Mouse (Mus musculus): Measurements from ENCODE around the gene Gm10220.
"Not testable (repeated sequence)": the region's sequence is repeated elsewhere in the genome, so short reads cannot be mapped to it uniquely, and the experiment has no call there.

Gene Gm10220

DNA sequence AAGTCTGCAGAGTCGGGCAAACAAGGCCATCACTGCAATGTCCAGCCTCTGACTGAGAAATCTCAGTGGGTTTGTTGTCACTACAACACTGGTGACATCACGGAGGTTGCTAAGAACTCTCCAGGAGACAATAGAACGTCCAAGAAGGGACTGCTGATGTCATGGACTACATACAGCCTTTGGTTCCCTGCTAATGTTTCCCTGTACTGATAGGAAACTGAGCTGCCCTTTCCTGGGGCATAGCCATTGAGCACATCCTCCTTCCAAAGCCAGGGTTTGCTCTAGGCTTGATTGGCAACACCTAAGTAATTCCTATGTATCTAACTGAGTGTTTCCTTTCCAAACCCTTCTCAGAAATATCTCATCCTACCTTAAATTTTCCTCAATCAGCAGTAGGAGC is at the start of gene Gm10220:
TSS of gene Gm10220 (minus strand) at position 101 of the 400 bp plus-strand sequence.
- not testable (repeated sequence) for DNase-seq (ENCODE audit: low spot score in 2 of 2)

- no peak for DNase-seq (ENCODE audit: low spot score in 2 of 2)
Measured at GRCm38 (mm10) chr5:26169855-26170254, 48.6 kb upstream of the Gm10220 start.

DNA sequence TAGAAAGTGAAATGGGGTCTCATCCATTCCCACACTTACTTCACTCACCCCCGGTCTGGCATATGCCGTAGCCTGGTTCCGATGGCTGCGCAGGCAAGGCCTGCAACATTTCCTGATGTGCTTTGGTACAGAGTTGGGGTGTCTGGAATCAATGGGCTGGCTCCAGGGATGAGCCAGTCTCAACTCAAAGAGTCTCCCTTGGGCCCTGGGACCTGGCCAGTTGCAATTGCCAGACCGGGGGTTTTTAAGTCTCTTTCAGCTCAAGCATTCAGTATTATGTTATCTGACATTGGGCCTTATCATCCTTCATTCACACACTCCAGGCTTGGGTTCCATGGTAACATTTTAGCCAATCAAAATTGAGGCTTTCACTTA is 44.6 kb upstream of the Gm10220 start:
- DNase-seq (ENCODE audit: low spot score in 2 of 2): no peak

DNA sequence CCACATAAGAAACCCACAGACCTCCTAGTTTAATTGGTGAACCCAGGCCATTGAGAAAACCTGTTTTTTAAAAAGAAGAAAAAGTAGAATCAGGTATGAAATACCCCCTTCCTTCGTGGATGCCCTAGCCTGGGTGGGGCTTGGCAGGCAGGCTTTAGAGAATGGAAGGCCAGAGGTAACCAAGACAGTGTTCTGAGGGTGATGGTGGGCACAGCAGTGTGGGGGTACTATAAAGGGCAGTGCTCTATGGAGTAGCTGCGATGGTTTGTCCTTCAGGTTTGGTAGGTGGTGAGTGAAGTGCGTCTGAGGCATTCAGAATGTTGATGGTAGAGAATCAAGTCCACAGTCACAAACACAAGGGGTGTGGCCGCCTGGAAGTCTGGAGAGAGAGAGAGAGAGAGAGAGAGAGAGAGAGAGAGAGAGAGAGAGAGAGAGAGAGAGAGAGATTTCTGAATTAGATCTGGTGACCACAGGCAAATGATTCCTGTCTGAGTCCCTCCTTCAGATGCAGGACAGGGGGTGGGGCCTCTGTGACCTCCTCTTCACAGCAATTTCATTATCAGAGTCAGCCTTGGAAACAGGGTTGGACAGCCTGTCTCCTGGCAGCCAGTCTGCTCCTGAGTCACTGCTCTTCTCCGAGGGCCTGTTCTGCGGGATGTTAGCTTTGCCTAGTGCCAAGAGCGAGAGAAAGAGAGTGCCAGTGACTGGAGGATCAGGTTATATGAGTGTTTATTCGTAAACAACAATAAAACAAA is 44.0 kb upstream of the Gm10220 start:
- DNase-seq (ENCODE audit: low spot score in 2 of 2): no peak

- peak in 1 of 2 experiments; percentile 4 for DNase-seq (ENCODE audit: low spot score in 2 of 2)
Measured at GRCm38 (mm10) chr5:26157396-26158170, 36.4 kb upstream of the Gm10220 start.

DNA sequence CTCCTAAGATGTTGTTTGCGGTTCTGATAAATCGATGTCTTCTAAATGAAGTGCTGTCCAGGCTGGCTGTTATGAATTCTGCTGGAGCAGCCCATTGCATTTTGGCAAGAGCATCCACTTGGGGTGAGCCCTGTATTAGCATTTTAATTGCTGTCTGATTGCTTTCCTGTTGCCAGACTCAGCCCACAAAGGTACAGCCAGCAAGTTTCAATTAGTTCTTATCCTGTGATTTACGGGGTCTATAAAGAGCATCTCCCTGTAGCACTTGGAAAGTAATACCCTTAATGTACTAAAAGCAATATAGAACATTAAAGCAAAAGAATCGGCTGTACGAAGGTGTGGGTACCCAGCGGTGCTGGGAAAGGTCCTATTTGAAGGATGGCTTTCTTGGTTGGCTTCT is 21.7 kb upstream of the Gm10220 start:
- DNase-seq (ENCODE audit: low spot score in 2 of 2): no peak

DNA sequence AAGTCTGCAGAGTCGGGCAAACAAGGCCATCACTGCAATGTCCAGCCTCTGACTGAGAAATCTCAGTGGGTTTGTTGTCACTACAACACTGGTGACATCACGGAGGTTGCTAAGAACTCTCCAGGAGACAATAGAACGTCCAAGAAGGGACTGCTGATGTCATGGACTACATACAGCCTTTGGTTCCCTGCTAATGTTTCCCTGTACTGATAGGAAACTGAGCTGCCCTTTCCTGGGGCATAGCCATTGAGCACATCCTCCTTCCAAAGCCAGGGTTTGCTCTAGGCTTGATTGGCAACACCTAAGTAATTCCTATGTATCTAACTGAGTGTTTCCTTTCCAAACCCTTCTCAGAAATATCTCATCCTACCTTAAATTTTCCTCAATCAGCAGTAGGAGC is 16.0 kb downstream of the Gm10220 start, which contains the start of gene 5031410I06Rik:
TSS of gene 5031410I06Rik (minus strand) at position 101 of the 400 bp plus-strand sequence.
- not testable (repeated sequence) for DNase-seq (ENCODE audit: low spot score in 2 of 2)

DNA sequence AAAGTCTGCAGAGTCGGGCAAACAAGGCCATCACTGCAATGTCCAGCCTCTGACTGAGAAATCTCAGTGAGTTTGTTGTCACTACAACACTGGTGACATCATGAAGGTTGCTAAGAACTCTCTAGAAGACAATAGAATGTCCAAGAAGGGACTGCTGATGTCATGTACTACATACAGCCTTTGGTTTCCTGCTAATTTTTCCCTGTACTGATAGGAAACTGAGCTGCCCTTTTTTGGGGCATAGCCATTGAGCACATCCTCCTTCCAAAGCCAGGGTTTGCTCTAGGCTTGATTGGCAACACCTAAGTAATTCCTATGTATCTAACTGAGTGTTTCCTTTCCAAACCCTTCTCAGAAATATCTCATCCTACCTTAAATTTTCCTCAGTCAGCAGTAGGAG is 32.0 kb downstream of the Gm10220 start, which contains the start of gene Gm10471:
TSS of gene Gm10471 (minus strand) at position 101 of the 400 bp plus-strand sequence.
- not testable (repeated sequence) for DNase-seq (ENCODE audit: low spot score in 2 of 2)

- not testable (repeated sequence) for DNase-seq (ENCODE audit: low spot score in 2 of 2)
Measured at GRCm38 (mm10) chr5:26079023-26079422, 42.2 kb downstream of the Gm10220 start.

DNA sequence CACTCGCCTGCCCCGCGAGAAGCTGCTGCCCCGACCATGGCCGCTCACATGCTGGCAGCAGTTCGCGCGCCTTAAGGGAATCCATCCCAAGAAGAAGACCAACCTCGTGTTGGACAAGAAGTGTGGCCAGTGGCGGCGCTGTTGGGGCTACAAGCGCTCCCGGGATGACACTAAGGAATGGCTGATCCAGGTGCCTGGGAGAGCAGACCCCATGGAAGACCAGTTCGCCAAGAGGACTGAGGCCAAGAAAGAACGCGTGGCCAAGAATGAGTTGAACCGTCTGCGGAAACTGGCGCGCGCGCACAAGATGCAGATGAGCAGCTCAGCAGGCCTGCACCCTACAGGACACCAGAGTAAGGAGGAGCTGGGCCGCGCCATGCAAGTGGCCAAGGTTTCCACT is 50.5 kb downstream of the Gm10220 start:
- DNase-seq (ENCODE audit: low spot score in 2 of 2): no peak
